Mouse (Mus musculus): ENCODE data around the gene Magi2.

Gene Magi2

GRCm38 (mm10) chr5:19745916-19746315, 519.1 kb downstream of the Magi2 start:
- DNase-seq (ENCODE audit: low read depth, low spot score): no peak

DNA sequence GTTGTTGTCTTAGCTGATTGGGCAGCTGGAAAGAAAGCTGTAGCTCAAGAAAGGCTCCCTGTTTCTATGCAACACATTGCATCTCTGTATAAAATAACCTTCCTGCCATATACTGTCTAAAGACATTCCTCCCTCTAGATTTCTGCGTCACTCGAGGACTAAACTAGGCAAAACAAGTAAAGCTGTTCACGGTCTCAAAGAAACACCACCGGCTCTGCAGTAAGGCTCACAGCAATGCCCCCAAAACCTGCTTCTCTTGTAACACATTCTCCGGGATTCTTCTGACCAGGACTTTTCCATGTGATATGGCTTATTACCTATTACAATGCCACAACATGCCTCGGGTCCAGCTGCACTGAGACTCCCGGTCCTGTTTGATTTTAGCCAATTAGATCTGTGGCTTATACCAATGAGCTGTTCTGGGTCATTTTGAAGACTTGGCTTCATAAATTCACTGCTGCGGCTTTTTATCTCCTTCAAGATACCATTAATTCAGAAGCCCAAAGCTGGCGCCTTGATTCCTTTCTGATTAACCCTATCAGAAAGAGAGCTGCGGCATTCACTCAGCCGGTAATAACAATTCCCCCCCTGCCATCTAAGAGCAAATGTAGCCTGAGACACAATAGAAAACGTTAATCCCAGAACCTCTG, 520.2 kb downstream of the Magi2 start:
- DNase-seq (ENCODE audit: low read depth, low spot score): no peak

- no peak for DNase-seq (ENCODE audit: low read depth, low spot score)
Measured at GRCm38 (mm10) chr5:19747631-19748030, 520.8 kb downstream of the Magi2 start.

DNA sequence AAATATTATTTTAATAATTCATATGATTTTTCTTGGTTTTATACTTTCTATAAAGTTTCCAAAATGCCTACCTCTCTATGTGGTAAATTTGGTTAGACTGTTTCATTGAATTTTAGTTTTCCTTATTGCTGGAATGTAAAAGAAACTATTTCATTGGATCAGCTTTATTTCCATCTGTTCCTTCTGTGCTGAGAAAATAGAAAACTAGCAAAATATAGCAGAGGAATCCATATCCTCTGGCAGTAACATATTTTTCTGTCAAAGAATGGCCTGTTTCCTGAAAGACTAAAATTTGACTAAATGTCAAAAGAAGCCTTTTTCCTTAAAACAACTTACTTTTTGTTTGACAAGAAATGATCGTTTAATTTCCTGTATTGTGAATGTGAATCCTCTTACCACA, 552.4 kb downstream of the Magi2 start:
- no peak for DNase-seq (ENCODE audit: low read depth, low spot score)

DNA sequence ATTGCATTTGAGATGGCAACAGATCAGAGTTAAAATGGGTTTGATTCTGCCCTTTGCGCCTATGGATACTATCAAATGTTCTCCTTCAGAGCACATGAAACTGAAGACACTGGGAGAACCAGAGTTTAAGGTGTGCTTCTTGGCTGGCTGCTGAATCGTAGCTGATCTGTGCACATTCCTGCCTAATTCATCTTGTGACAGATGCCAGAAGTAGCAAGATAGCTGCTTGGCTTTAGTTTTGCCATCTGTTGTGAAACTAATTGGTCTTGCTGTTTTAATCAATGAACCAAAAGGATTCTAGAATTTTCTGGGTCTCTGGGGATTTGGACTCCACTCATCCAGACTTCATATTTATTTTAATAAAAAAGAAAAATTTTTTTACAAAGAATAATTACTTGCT, 553.2 kb downstream of the Magi2 start:
- no peak for DNase-seq (ENCODE audit: low read depth, low spot score)

DNA sequence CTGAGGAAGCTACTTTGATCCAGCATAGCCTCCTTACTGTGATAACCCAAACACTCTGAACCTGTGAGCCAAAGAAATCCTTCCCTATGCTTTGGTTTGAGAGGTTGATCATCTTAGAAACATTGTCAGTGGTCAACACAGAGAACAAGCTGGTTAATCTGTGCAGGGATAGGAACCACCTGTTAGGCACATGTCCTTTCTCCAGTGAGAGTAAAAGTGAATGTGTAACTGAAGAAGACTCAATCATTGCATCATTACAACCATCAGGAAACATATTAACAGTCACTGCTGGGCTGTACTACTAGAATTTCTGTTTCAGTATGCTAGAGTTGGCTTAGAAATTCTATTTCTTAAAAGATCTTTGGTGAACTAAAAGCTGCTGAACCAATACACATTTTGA, 558.5 kb downstream of the Magi2 start:
- no peak for DNase-seq (ENCODE audit: low read depth, low spot score)

- DNase-seq (ENCODE audit: low read depth, low spot score): no peak
Measured at GRCm38 (mm10) chr5:19787522-19788144, 560.8 kb downstream of the Magi2 start.

DNA sequence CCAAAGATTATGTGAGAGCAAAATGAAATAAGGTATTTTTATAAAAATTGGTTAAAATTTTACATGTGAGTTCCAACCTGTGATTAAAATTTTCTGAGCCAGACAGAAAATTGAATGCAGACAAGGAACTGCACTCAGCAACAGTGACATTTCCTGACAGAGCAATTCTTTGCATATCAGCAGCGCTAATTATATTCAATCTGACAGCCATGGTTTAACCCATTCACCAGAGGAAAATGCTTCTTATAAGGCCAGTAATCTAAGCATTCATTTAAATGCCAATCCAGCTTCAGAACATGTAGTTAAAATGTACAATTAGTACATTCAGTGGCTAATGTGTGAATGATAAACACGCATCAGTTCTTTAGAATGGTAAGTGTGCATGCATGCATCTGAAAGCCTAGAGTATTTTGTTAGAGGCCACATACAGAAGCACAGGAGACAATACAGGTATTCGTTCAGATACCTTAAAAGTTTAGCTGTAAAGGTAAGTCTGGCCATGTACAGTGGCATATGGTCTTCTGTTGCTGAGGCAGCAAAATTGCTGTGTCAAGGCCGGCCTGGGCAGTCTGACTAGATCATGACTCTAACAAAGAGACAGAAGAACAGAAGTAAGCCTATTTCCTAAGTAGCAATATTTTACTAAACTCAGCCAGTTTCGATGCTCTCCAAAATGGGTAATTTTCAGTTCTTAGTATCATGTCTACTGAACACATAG, 576.4 kb downstream of the Magi2 start:
- DNase-seq (ENCODE audit: low read depth, low spot score): no peak

DNA sequence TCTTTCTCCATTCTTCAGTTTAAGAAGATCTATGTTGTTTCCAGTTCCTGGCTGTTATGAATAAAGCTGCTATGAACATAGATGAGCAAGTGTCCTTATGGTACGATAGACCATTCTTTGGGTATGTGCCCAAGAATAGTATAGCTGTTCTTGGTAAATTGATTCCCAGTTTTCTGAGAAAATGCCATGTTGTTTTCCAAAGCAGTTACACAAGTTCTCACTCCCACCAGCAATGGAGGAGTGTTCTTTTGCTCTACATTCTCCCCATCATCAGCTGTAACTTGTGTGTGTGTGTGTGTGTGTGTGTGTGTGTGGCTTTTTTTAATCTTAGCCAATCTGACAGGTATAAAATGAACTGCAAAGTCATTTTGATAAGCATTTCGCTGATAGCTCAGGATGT, 595.7 kb downstream of the Magi2 start:
- DNase-seq (ENCODE audit: low read depth, low spot score): no peak

- DNase-seq (ENCODE audit: low read depth, low spot score): no peak
Measured at GRCm38 (mm10) chr5:19825943-19826342, 599.1 kb downstream of the Magi2 start.

DNA sequence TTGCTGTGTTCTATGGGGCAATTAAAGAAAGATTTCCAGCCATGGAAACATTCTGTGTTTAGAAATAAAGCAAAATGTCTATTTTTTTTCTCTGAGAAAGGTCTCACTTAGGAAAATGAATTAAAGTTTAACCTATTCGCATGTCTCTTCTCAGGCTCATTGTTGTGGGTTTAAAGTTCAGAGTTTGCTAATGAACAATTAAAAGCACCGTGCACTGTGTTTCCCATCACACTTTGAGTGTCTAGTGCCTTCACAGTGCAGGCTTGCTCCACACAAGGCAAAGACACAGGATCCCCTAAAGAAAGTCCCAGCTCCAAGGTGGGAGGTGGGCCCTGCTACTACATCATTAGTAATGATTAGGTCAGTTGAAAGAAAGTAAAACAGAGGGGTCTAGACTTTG, 602.5 kb downstream of the Magi2 start:
- no peak for DNase-seq (ENCODE audit: low read depth, low spot score)

- no peak for DNase-seq (ENCODE audit: low read depth, low spot score)
Measured at GRCm38 (mm10) chr5:19862854-19863253, 636.0 kb downstream of the Magi2 start.

DNA sequence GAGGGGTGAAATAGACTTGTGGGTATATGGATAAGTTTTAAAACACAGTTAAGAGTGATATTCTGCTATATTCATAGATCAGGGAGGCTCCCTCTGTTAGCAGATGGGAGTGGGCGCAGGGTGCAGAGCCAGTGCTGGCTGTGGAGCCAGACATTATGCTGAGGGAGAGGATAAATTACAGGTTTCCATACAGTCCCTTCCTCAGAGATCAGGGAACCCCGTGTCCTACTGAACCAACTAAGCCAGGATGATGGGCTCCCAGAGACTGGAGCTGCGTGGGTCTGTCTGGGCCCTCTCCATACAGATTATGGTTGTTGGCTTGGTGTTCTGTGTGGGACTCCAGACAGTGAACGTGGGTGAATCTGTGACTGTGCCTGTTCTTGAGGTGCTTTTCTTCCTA, 643.6 kb downstream of the Magi2 start:
- no peak for DNase-seq (ENCODE audit: low read depth, low spot score)

DNA sequence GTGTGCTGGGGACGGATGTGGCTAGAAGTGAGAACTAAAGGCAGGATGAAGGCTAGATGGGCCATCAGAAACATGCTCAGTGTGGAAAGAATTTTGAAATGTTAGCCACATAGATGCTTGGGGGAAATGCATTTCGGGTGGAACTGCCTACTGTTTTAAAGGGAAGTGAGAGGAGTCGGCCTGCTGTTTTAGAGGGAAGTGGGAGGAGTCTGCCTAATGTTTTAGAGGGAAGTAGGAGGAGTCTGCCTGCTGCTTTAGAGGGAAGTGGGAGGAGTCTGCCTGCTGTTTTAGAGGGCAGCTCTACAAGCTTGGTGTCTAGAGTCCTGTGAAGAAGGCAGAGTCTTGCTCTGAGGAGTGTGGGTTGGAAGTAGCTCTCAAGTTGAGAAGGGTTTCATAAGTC, 664.9 kb downstream of the Magi2 start:
- no peak for DNase-seq (ENCODE audit: low read depth, low spot score)

- no peak for DNase-seq (ENCODE audit: low read depth, low spot score)
Measured at GRCm38 (mm10) chr5:19895893-19896292, 669.1 kb downstream of the Magi2 start.

GRCm38 (mm10) chr5:19901625-19902024, 674.8 kb downstream of the Magi2 start:
- no peak for DNase-seq (ENCODE audit: low read depth, low spot score)

GRCm38 (mm10) chr5:19906636-19907035, 679.8 kb downstream of the Magi2 start:
- no peak for DNase-seq (ENCODE audit: low read depth, low spot score)

DNA sequence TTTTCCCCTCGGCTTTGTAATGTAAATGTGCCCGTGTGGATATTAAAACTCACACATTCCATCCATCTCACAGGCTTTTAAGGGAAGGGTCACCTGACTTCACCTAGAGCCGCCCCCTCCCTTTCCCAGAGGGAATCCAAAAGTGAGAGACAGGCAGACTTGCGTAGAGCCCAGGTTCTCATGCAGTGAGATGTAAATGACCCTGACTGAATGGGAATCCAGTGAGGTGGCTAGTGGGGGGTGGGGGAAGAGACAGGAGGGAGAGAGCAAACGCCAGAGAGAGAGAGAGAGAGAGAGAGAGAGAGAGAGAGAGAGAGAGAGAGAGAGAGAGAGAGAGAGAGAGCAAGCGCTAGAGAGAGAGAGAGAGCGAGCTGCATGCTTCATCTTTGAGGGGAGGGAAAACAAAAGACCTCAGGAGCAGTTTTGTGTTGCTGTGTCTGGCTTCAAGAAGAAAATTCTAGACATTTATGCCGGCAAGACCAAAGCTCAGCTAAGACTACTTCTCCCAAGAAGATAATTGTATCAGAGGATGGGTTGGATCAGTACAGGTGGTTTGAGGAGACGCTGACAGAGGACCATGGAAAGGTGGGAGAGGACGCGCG, 680.6 kb downstream of the Magi2 start:
- DNase-seq (ENCODE audit: low read depth, low spot score): no peak

GRCm38 (mm10) chr5:19907983-19908705, 681.3 kb downstream of the Magi2 start:
- no peak for DNase-seq (ENCODE audit: low read depth, low spot score)

- DNase-seq (ENCODE audit: low read depth, low spot score): no peak
Measured at GRCm38 (mm10) chr5:19908706-19909060, 681.8 kb downstream of the Magi2 start.

DNA sequence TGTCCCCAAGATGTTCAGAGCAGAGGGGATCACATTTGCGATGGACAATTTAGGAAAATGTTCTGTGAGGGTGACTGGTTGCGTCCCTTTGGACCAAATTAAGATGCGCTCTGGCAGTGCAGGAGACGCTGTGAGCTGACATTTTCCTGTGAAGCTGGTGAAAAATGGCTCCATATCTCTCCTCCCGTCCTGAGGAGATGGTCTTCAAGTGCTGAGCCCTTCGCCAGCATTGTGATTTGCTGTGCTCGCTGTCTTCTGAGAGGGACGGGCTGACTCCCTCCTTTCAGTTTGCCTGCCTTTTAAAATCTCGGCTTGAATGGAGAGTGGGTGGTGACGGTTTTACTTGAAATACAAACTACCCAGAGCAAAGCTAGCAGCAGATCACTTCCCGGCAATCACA, 682.2 kb downstream of the Magi2 start:
- no peak for DNase-seq (ENCODE audit: low read depth, low spot score)

DNA sequence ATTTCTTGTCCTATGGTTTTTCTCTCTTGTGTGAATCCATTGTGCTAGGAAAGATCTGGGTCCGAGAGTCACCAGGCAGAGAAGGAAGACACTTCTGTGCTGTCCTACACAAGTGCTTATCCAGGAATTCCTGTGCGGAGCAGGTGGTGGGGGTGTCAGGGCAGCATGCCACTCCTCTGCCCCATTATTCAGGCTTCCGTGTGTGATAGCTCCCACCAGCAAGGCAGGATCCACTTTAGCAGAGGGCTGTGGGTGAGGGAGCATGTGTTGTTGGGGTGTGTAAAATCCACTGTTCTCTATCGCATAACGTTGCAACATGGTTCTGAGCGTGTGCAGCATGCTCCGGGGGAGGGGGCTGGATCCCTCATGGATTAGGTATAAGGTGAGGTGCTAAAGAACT, 682.8 kb downstream of the Magi2 start:
- DNase-seq (ENCODE audit: low read depth, low spot score): no peak

Data from CD4-positive, CD25-positive, alpha-beta regulatory T cell, adult 2 months (primary cell).